Mouse (Mus musculus) kidney, embryonic 14.5 days (tissue): Measurements from ENCODE around the gene Pde8b. TPM values are rescaled to one million over a fixed set of nuclear protein-coding genes. Genes with fewer than 3 reads are reported as not detected.
A peak's percentile ranks its signal among the peaks of the same experiment; 100 is the strongest.

Experiments used
- ATAC-seq: fragments of 200-750 bp; cut with Nextera tagmentation; 2 replicates; pipeline ENCODE4 v1.8.0; 2017; ENCODE audit warnings: moderate number of reproducible peaks, mild to moderate bottlenecking, moderate TSS enrichment, moderate library complexity; ENCODE audit not compliant: low FRiP score, low TSS enrichment
- H3K27ac ChIP-seq: fragments of 300-500 bp; sonication (generic); 2 replicates; pipeline ENCODE4 v1.5.1; 2014; ENCODE audit warnings: low read depth, mild to moderate bottlenecking, low read length, moderate library complexity, mixed read lengths
- H3K27me3 ChIP-seq: fragments of 300-500 bp; sonication (generic); 2 replicates; pipeline ENCODE4 v1.6.1; 2014; ENCODE audit warnings: mild to moderate bottlenecking, low read length; ENCODE audit not compliant: control insufficient read depth, insufficient read depth
- H3K36me3 ChIP-seq: fragments of 300-500 bp; sonication (generic); 2 replicates; pipeline ENCODE4 v1.6.1; 2014; ENCODE audit warnings: low read length, mixed read lengths; ENCODE audit not compliant: control insufficient read depth, insufficient read depth
- H3K4me1 ChIP-seq: fragments of 300-500 bp; sonication (generic); 2 replicates; pipeline ENCODE4 v1.6.1; 2014; ENCODE audit warnings: low read length, mixed read lengths; ENCODE audit not compliant: control insufficient read depth, insufficient read depth
- H3K4me2 ChIP-seq: fragments of 300-500 bp; sonication (generic); replicated peaks from 2 replicates; pipeline ENCODE4 v1.6.1; 2014; ENCODE audit warnings: low read depth, mild to moderate bottlenecking, low read length
- H3K4me3 ChIP-seq: fragments of 300-500 bp; sonication (generic); 2 replicates; pipeline ENCODE4 v1.5.1; 2014; ENCODE audit warnings: mild to moderate bottlenecking, low read length
- H3K9ac ChIP-seq: fragments of 300-500 bp; sonication (generic); 2 replicates; pipeline ENCODE4 v1.6.1; 2014; ENCODE audit warnings: low read depth, mild to moderate bottlenecking, low read length, moderate library complexity
- H3K9me3 ChIP-seq: fragments of 300-500 bp; sonication (generic); 2 replicates; pipeline ENCODE4 v1.6.1; 2016; ENCODE audit warnings: low read length; ENCODE audit not compliant: control insufficient read depth
- WGBS: fragments of 180-500 bp; shearing (Covaris S2); extraction: QIAGEN DNeasy Blood & Tissue Kit; methylation state at CpG from one replicate; pipeline ENCODE4 v1.1.7; 2014; 5-methylcytosine and 5-hydroxymethylcytosine counted together
- polyA plus RNA-seq: library from polyadenylated mRNA; unstranded; fragments of >200 nt; fragmentation: Nextera tagmentation; extraction: Ambion mirVana; gene quantifications from 2 replicates; pipeline ENCODE4 v1.2.1, GENCODE M21; 2014

Pde8b gene
- polyA plus RNA-seq, 1 experiment from 2014 or later = 9.5 TPM

DNA sequence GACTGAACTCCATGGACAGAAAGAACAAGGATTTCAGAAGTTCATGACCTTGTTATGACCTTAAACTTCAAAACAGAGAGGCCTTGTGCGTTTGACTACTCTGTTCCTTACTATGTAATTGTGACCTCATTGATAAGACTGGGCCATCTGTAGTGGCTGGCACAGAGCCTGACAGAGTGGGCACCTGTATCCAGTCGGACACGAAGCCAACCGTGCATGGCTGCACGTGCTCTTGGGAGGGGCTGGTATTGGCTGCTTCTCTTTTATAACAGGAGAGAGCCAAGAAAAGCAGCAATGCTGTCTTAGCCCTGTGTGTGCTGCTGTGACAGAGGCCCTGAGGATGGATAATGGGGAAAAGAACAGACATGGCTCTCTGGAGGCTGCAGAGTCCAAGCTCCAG, 73.7 kb downstream of the Pde8b start:
- Histone ChIP-seq H3K27ac (no peak overlapping the region), H3K27me3 (no peaks in the 10 kb centered on the region), H3K36me3 (no peaks in the 10 kb centered on the region), H3K4me1 (no peaks in the 10 kb centered on the region), H3K4me2 (no peak overlapping the region), H3K9me3 (no peaks in the 10 kb centered on the region), H3K4me3 (no peak overlapping the region), H3K9ac (no peak overlapping the region)
- WGBS = 66% methylated on average over 5 of the region's 5 CpGs
- 0 out of 2 replicates have a peak, but pooled peaks have one; percentile 39 for ATAC-seq

DNA sequence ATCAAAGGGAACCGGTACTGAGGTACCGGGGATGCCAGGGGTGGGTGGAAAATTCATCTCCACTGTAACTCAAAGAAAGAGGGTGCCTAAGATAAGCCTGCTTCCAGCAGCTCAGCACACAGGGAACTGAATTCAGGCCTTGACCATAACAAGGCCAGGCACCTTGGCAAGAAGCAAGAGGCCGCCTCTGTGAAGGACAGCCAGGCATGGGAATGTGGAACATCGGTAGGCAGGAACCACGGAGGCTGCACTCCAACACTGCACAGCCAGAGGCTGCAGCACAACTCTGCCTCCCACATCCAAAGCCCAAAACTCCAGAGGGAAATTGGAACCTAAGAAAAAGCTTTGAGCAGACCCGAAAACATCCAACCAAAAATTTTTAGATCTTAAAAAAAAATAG, 75.9 kb downstream of the Pde8b start:
- Histone ChIP-seq H3K9ac (no peak overlapping the region), H3K9me3 (no peaks in the 10 kb centered on the region), H3K27ac (no peak overlapping the region), H3K4me1 (no peaks in the 10 kb centered on the region), H3K4me3 (no peak overlapping the region), H3K4me2 (no peak overlapping the region), H3K27me3 (no peaks in the 10 kb centered on the region), H3K36me3 (no peaks in the 10 kb centered on the region)
- ATAC-seq = no peak
- WGBS = 74% methylated on average over 6 of the region's 6 CpGs

DNA sequence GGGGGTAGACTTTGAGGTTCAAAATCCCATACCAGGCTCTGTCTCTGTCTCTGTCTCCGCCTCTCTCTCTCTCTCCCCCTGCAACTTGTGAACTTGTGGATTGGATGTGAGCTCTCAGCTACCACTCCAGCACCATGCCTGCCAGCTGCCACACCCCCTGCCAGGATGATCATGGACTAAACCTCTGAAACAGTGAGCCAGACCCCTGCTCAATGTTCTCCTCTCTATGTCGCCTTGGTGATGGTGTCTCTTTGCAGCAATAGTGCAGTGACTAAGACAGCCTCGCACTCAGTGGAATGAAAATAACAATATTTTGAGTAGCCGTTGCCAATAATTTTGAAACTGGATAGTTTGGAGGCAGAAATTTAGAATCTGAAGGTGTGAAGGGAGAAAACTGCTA, 77.8 kb downstream of the Pde8b start:
- Histone ChIP-seq H3K4me3 (no peak overlapping the region), H3K27ac (no peak overlapping the region), H3K9me3 (no peaks in the 10 kb centered on the region), H3K36me3 (no peaks in the 10 kb centered on the region), H3K9ac (no peak overlapping the region), H3K4me1 (no peaks in the 10 kb centered on the region), H3K4me2 (no peak overlapping the region), H3K27me3 (no peaks in the 10 kb centered on the region)
- no peak for ATAC-seq
- 93% methylated on average over 4 of the region's 4 CpGs for WGBS

DNA sequence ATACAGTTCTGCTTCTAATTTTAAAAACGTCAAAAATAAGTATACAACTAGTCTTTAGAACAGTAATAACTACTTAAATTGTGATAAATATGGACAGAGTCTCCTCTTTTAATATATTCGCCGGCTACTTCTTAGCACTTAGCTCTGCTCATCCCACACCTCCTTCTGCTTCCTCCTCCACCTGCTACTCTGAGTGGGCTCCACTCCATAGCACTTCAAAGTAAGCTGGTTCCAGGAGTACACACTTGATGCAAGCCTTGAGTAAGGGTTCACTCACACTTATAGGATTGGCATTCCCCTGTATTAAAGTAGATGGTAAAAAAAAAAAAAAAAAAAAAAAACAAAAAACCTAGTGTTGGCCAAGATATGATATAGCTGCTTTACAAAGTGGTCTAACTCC, 89.9 kb downstream of the Pde8b start:
- H3K27me3 ChIP-seq = no peaks in the 10 kb centered on the region
- H3K36me3 ChIP-seq = no peaks in the 10 kb centered on the region
- no peaks in the 10 kb centered on the region for H3K4me1 ChIP-seq
- no peak for ATAC-seq
- no peak overlapping the region for H3K4me2 ChIP-seq
- 88% methylated on average over 3 of the region's 3 CpGs for WGBS
- H3K27ac ChIP-seq = no peak overlapping the region
- no peaks in the 10 kb centered on the region for H3K9me3 ChIP-seq
- H3K9ac ChIP-seq = no peak overlapping the region
- H3K4me3 ChIP-seq = no peak overlapping the region

DNA sequence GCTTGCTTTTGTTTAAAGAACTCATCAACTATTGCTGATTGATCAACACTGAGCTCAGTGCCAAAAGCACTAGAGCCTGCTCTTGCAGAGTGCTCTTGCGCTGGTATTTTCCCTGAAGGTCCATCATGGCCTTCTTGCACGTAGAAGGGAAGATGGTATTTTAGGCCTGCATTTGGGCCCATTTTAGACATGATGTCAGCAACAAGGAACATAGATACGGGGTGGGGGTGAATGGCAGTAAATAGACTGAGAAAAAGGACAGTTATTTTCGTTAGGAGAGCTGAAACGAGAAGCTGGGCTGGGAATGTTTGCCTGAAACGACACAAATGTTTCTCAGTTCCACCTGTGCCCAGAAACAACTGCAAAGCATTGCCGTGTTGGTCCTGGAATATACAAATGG, 91.2 kb downstream of the Pde8b start:
- H3K9ac ChIP-seq = no peak overlapping the region
- H3K9me3 ChIP-seq = no peaks in the 10 kb centered on the region
- H3K4me2 ChIP-seq = no peak overlapping the region
- no peaks in the 10 kb centered on the region for H3K4me1 ChIP-seq
- no peaks in the 10 kb centered on the region for H3K36me3 ChIP-seq
- no peak overlapping the region for H3K27ac ChIP-seq
- H3K4me3 ChIP-seq = no peak overlapping the region
- 82% methylated on average over 7 of the region's 7 CpGs for WGBS
- no peaks in the 10 kb centered on the region for H3K27me3 ChIP-seq
- no peak for ATAC-seq

DNA sequence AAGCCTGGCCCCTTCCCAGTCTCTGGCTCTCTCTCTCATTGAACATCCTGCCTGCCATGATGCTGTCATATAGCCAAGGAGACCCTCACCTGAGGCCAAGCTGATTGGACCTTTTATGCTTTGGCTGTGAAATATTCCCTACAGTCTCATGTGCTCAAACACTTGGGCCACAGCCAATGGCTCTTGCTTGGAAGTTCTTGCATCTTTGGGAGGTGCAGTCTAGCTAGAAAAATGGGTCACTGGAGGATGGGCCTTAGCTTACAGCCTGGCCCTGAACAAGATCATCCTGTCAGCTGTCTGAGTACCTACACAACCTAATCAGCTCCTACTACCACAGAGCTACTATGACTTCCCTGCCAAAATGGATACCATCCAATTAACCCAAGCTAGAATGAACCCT, 105.4 kb downstream of the Pde8b start:
- Histone ChIP-seq H3K27me3 (no peaks in the 10 kb centered on the region), H3K27ac (no peak overlapping the region), H3K9ac (no peak overlapping the region), H3K4me3 (no peak overlapping the region), H3K4me1 (no peaks in the 10 kb centered on the region), H3K4me2 (no peak overlapping the region), H3K9me3 (0 out of 2 replicates have a peak, but pooled peaks cover 4% of the 10 kb centered on the region), H3K36me3 (no peaks in the 10 kb centered on the region)
- ATAC-seq = no peak

DNA sequence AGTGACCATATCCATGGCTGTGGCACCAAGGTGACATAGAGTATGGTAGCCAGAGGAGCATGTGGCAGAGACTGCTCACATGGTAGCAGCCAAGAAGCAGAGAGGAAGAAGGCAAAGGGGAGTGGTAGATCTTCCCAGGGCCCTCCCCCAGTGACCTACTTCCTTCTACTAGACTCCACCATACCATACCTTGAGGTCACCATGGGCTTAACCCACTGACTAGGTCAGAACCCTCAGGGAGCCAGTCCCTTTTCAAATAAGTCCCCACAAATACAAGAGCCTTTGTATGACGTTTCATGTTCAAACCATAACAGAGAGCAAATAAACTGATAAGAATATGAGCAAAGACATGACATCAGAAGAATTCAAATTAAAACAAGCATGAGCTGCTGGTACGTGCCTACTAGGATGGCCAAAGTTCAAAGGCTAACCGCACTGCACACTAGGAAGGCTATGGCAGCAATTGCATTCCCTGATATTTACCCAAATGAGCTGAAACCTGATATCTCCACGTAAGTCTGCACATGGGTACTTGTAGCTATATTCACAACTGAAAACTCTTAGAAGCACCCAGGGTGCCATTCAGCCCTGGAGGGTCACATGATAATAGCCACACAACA, 109.6 kb downstream of the Pde8b start:
- ATAC-seq = no peak
- WGBS = 82% methylated on average over 4 of the region's 4 CpGs
- Histone ChIP-seq H3K4me2 (no peak overlapping the region), H3K4me3 (no peak overlapping the region), H3K36me3 (no peaks in the 10 kb centered on the region), H3K27me3 (no peaks in the 10 kb centered on the region), H3K9ac (no peak overlapping the region), H3K27ac (no peak overlapping the region), H3K9me3 (0 out of 2 replicates have a peak, but pooled peaks cover 4% of the 10 kb centered on the region), H3K4me1 (no peaks in the 10 kb centered on the region)

DNA sequence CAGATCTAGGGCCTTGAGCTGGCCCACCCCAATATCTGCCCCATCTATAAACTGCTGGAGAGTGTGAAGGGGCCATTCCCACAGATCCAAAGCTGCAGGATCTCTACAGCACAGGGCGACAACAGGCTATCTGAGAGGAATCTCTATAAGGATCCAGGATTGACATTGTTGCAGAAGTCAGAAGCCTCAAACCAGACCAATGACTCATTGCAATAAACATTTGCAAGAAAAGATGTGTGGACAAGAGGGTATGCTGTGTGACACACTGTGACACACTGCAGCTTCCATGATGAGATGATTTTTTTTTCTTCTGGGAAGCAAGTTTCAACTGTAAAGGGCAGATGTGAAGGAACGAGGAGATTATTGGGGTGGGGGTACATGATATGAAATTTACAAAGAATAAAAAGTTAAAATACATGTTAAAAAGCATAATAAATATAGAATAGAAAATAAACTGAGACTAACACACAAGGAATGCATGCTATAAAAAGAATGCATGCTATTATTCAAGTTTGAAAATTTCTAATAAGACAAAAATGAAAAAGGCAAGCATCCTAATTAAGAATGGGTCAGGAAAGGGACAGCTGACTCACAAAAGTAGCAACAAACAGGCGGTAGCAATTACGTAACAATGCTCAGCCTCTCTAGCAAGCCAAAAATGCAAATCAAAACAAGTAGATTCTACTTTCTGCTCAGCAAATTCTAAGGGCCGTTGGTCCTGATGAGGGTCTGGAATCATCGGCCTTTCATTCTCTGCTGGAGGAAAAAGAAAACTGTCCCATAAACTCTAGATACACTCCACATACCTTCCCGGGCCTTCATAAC, 114.6 kb downstream of the Pde8b start:
- Histone ChIP-seq H3K4me3 (no peak overlapping the region), H3K27me3 (no peaks in the 10 kb centered on the region), H3K36me3 (no peaks in the 10 kb centered on the region), H3K27ac (no peak overlapping the region), H3K9me3 (no peaks in the 10 kb centered on the region), H3K9ac (no peak overlapping the region), H3K4me1 (no peaks in the 10 kb centered on the region), H3K4me2 (no peak overlapping the region)
- no peak for ATAC-seq
- WGBS = 88% methylated on average over 7 of the region's 7 CpGs

DNA sequence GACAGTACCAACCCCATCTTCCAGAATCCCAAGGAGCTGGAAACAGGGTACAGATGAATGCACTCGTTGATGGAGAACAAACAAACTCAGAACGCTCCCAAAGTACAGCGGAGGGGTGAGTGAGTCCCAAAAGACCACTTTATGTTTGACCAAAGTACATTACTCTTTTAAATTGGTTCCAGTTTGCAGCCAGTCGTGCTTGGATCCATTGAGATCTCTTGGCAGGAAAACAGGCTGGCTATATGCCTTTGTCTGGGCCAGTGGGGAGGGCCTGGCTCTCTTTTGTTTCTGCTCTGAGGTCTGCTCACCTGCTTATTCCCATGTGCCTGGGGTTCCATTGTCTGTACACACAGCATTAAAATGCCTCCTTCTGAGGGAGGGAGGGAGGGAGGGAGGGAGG, 118.3 kb downstream of the Pde8b start:
- no peak for ATAC-seq
- H3K4me1 ChIP-seq = no peaks in the 10 kb centered on the region
- no peak overlapping the region for H3K9ac ChIP-seq
- no peak overlapping the region for H3K4me3 ChIP-seq
- H3K36me3 ChIP-seq = no peaks in the 10 kb centered on the region
- H3K27ac ChIP-seq = no peak overlapping the region
- H3K9me3 ChIP-seq = no peaks in the 10 kb centered on the region
- no peaks in the 10 kb centered on the region for H3K27me3 ChIP-seq
- no peak overlapping the region for H3K4me2 ChIP-seq
- WGBS = 63% methylated on average over 4 of the region's 4 CpGs
